Mouse (Mus musculus): ENCODE results near the gene Kirrel2.

GRCm38 (mm10) chr7:30456911-30457628 lies 420 bp downstream of the Kirrel2 start:
- TF ChIP-seq CTCF (IDR thresholded peaks at IDR 0.05; ENCODE audit: insufficient read depth, low read length) (no peak), POLR2A (IDR thresholded peaks at IDR 0.05; ENCODE audit: borderline replicate concordance, extremely low read depth, low read depth, low read length) (no peak)

Measured in lung, adult 2 months (tissue).